Mouse (Mus musculus) heart, postnatal 0 days (tissue): ENCODE results near the gene 4931414P19Rik. TPM values are rescaled to one million over a fixed set of nuclear protein-coding genes. Genes with fewer than 3 reads are reported as not detected.
A peak's percentile ranks its signal among the peaks of the same experiment; 100 is the strongest.

Experiments used
- ATAC-seq: fragments of 200-750 bp; cut with Nextera tagmentation; 2 replicates; pipeline ENCODE4 v1.8.0; 2017; ENCODE audit warnings: low read depth, moderate number of reproducible peaks, moderate library complexity; ENCODE audit not compliant: insufficient read depth
- DNase-seq: peaks from one replicate; pipeline ENCODE4 v3.0.0-alpha.2; 2016; ENCODE audit warnings: low spot score
- H3K27ac ChIP-seq: fragments of 300-500 bp; sonication (generic); 2 replicates; pipeline ENCODE4 v1.5.1; 2014; ENCODE audit warnings: low read depth, mild to moderate bottlenecking
- H3K27me3 ChIP-seq: fragments of 300-500 bp; sonication (generic); 2 replicates; pipeline ENCODE4 v1.6.1; 2014; ENCODE audit warnings: low read length, mixed read lengths; ENCODE audit not compliant: control insufficient read depth, insufficient read depth
- H3K36me3 ChIP-seq: fragments of 300-500 bp; sonication (generic); replicated peaks from 2 replicates; pipeline ENCODE4 v1.6.1; 2014; ENCODE audit warnings: low read length, mixed read lengths; ENCODE audit not compliant: control insufficient read depth, insufficient read depth
- H3K4me1 ChIP-seq: fragments of 300-500 bp; sonication (generic); 2 replicates; pipeline ENCODE4 v1.6.1; 2014; ENCODE audit warnings: antibody characterized with exemption; ENCODE audit not compliant: control insufficient read depth, insufficient read depth
- H3K4me2 ChIP-seq: fragments of 300-500 bp; sonication (generic); 2 replicates; pipeline ENCODE4 v1.6.1; 2014; ENCODE audit warnings: low read depth, mild to moderate bottlenecking, low read length, moderate library complexity
- H3K4me3 ChIP-seq: fragments of 300-500 bp; sonication (generic); 2 replicates; pipeline ENCODE4 v1.5.1; 2014; ENCODE audit warnings: low read depth, low read length
- H3K9ac ChIP-seq: fragments of 300-500 bp; sonication (generic); replicated peaks from 2 replicates; pipeline ENCODE4 v1.6.1; 2014; ENCODE audit warnings: low read depth, low read length, mixed read lengths
- H3K9me3 ChIP-seq: fragments of 300-500 bp; sonication (generic); replicated peaks from 2 replicates; pipeline ENCODE4 v1.6.1; 2016; ENCODE audit warnings: low read length; ENCODE audit not compliant: control insufficient read depth
- CTCF ChIP-seq: IDR thresholded peaks from 2 replicates; pipeline ENCODE4 v1.5.1; 2016; ENCODE audit warnings: antibody characterized with exemption, control low read depth, low read depth
- EP300 ChIP-seq: IDR thresholded peaks from 2 replicates; pipeline ENCODE4 v1.6.1; 2016; ENCODE audit warnings: antibody characterized with exemption, low read depth
- WGBS: fragments of 180-500 bp; shearing (Covaris S2); extraction: QIAGEN DNeasy Blood & Tissue Kit; methylation state at CpG from one replicate; pipeline ENCODE4 v1.1.7; 2014; 5-methylcytosine and 5-hydroxymethylcytosine counted together
- polyA plus RNA-seq: library from polyadenylated mRNA; unstranded; fragments of >200 nt; fragmentation: Nextera tagmentation; extraction: Ambion mirVana; gene quantifications from 2 replicates; pipeline ENCODE4 v1.2.1, GENCODE M21; 2015
- total RNA-seq: library from RNA; depleted of rRNA; stranded (reverse); fragments of >200 nt; gene quantifications from 2 replicates; pipeline ENCODE4 v1.2.3, GENCODE M21; 2014; ENCODE audit warnings: low replicate concordance

The 4931414P19Rik gene
- total and polyA plus RNA-seq, 2 experiments from 2014 or later, result 4.0 to 12.4 TPM

- Histone ChIP-seq H3K9ac (peak overlapping the region; percentile 26; the same call in 1 of the 2 replicates), H3K9me3 (no peaks in the 10 kb centered on the region), H3K4me3 (no peak overlapping the region), H3K27me3 (no peaks in the 10 kb centered on the region), H3K36me3 (no peaks in the 10 kb centered on the region), H3K27ac (peak overlapping the region; percentile 85), H3K4me2 (peak overlapping the region; percentile 6; the same call in 1 of the 2 replicates), H3K4me1 (peaks cover 17% of the 10 kb centered on the region; the same call in 1 of the 2 replicates)
- 21% methylated on average over 10 of the region's 10 CpGs for WGBS
- peak; percentile 79 for DNase-seq
- no peak for TF ChIP-seq EP300
- no peak for TF ChIP-seq CTCF
- ATAC-seq, result peak; percentile 90
Observed at GRCm38 (mm10) chr14:54592319-54592934, 13.4 kb downstream of the 4931414P19Rik start.

- Histone ChIP-seq H3K9me3 (no peaks in the 10 kb centered on the region), H3K36me3 (no peaks in the 10 kb centered on the region), H3K4me2 (no peak overlapping the region), H3K9ac (no peak overlapping the region), H3K27me3 (no peaks in the 10 kb centered on the region), H3K4me3 (no peak overlapping the region), H3K27ac (no peak overlapping the region), H3K4me1 (peaks cover 17% of the 10 kb centered on the region; the same call in 1 of the 2 replicates)
- no peak for ATAC-seq
- DNase-seq, result no peak
- no peak for TF ChIP-seq CTCF
- TF ChIP-seq EP300, result no peak
- 90% methylated on average over 16 of the region's 16 CpGs for WGBS
Observed at GRCm38 (mm10) chr14:54591056-54591455, 14.7 kb downstream of the 4931414P19Rik start.

GRCm38 (mm10) chr14:54583681-54584338 lies 22.0 kb downstream of the 4931414P19Rik start:
- H3K4me3 ChIP-seq, result no peak overlapping the region
- H3K27ac ChIP-seq, result no peak overlapping the region
- H3K9ac ChIP-seq, result no peak overlapping the region
- 26% methylated on average over 7 of the region's 7 CpGs for WGBS
- DNase-seq (peak; percentile 74), ATAC-seq (peak; percentile 56)
- H3K4me1 ChIP-seq, result 0 out of 2 replicates have a peak, but pooled peaks cover 3% of the 10 kb centered on the region
- no peak for TF ChIP-seq EP300
- peak; percentile 79 for TF ChIP-seq CTCF
- no peaks in the 10 kb centered on the region for H3K27me3 ChIP-seq
- H3K4me2 ChIP-seq, result no peak overlapping the region
- H3K9me3 ChIP-seq, result no peaks in the 10 kb centered on the region
- peaks cover 10% of the 10 kb centered on the region for H3K36me3 ChIP-seq

- DNase-seq (no peak), ATAC-seq (no peak)
- Histone ChIP-seq H3K9ac (no peak overlapping the region), H3K27me3 (no peaks in the 10 kb centered on the region), H3K27ac (no peak overlapping the region), H3K9me3 (no peaks in the 10 kb centered on the region), H3K4me1 (no peaks in the 10 kb centered on the region; the same call in 1 of the 2 replicates), H3K4me2 (no peak overlapping the region), H3K36me3 (peaks cover 10% of the 10 kb centered on the region), H3K4me3 (no peak overlapping the region)
- 88% methylated on average over 9 of the region's 9 CpGs for WGBS
- no peak for TF ChIP-seq EP300
- TF ChIP-seq CTCF, result no peak
Observed at GRCm38 (mm10) chr14:54582536-54582935, 23.3 kb downstream of the 4931414P19Rik start.

- WGBS, result 73% methylated on average over 7 of the region's 7 CpGs
- DNase-seq (no peak), ATAC-seq (no peak)
- no peak overlapping the region for H3K4me2 ChIP-seq
- H3K9ac ChIP-seq, result no peak overlapping the region
- H3K9me3 ChIP-seq, result no peaks in the 10 kb centered on the region
- TF ChIP-seq EP300, result no peak
- no peak for TF ChIP-seq CTCF
- H3K4me1 ChIP-seq, result peaks cover 9% of the 10 kb centered on the region; the same call in 1 of the 2 replicates
- no peak overlapping the region for H3K27ac ChIP-seq
- H3K4me3 ChIP-seq, result no peak overlapping the region
- peaks cover 5% of the 10 kb centered on the region for H3K36me3 ChIP-seq
- no peaks in the 10 kb centered on the region for H3K27me3 ChIP-seq
Observed at GRCm38 (mm10) chr14:54579638-54580037, 26.2 kb downstream of the 4931414P19Rik start.
